Mouse (Mus musculus) ES-E14 (cell line): ENCODE results near the gene Eef1a2. TPM values are rescaled to one million over a fixed set of nuclear protein-coding genes. Genes with fewer than 3 reads are reported as not detected.

Experiments
- DNase-seq: peaks from one replicate; pipeline ENCODE4 v3.0.0-alpha.2; 2013; ENCODE audit warnings: low read depth, low spot score
- H3K27ac ChIP-seq: 2 replicates; pipeline ENCODE4 v1.5.1; 2012; ENCODE audit warnings: low read depth, mild to moderate bottlenecking, low read length, moderate library complexity, mixed read lengths; ENCODE audit not compliant: poor library complexity, insufficient read depth, severe bottlenecking
- H3K36me3 ChIP-seq: 2 replicates; pipeline ENCODE4 v1.6.1; 2012; ENCODE audit warnings: mild to moderate bottlenecking, low read length, moderate library complexity, mixed read lengths; ENCODE audit not compliant: control insufficient read depth, poor library complexity, insufficient read depth, severe bottlenecking
- H3K4me1 ChIP-seq, 2 experiments: fragments of 150-350 bp in 1 of 2; sonication (generic) in 1 of 2; 2 replicates each; pipeline ENCODE4 v1.6.1; 2012; ENCODE audit warnings: low read length in 2 of 2, mild to moderate bottlenecking in 1 of 2, mixed read lengths in 1 of 2; ENCODE audit not compliant: control insufficient read depth in 2 of 2, insufficient read depth in 2 of 2, poor library complexity in 1 of 2
- H3K4me3 ChIP-seq, 2 experiments: fragments of 150-350 bp in 1 of 2; sonication (generic) in 1 of 2; 2 replicates each; pipeline ENCODE4 v1.5.1; 2012; ENCODE audit warnings: low read length in 2 of 2, low read depth in 1 of 2, mild to moderate bottlenecking in 1 of 2, mixed read lengths in 1 of 2; ENCODE audit not compliant: insufficient read depth in 1 of 2, poor library complexity in 1 of 2, severe bottlenecking in 1 of 2
- H3K9ac ChIP-seq: 2 replicates; pipeline ENCODE4 v1.6.1; 2012; ENCODE audit warnings: low read depth, mild to moderate bottlenecking, low read length, mixed read lengths; ENCODE audit not compliant: poor library complexity, insufficient read depth, severe bottlenecking
- H3K9me3 ChIP-seq: fragments of 150-350 bp; sonication (generic); 2 replicates; pipeline ENCODE4 v1.6.1; 2012; ENCODE audit warnings: low read depth, mild to moderate bottlenecking, low read length; ENCODE audit not compliant: control insufficient read depth, insufficient read depth
- CHD2 ChIP-seq: IDR thresholded peaks from 2 replicates; pipeline ENCODE4 v1.6.1; 2014; ENCODE audit warnings: mild to moderate bottlenecking, low read depth, low read length, inconsistent platforms
- HCFC1 ChIP-seq: IDR thresholded peaks from 2 replicates; pipeline ENCODE4 v1.6.1; 2012; ENCODE audit warnings: low read length, inconsistent platforms, borderline replicate concordance; ENCODE audit not compliant: insufficient read depth
- MAFK ChIP-seq: IDR thresholded peaks from 2 replicates; pipeline ENCODE4 v1.6.1; 2014; ENCODE audit warnings: mild to moderate bottlenecking, low read depth, low read length, inconsistent platforms; ENCODE audit not compliant: insufficient read depth
- ZC3H11A ChIP-seq: IDR thresholded peaks from 2 replicates; pipeline ENCODE4 v1.6.1; 2012; ENCODE audit warnings: low read depth, mild to moderate bottlenecking, inconsistent platforms, low read length, borderline replicate concordance
- ZNF384 ChIP-seq: IDR thresholded peaks from 2 replicates; pipeline ENCODE4 v1.6.1; 2012; ENCODE audit warnings: low read depth, low read length, inconsistent platforms
- in situ Hi-C, 2 experiments: fragments of 600-800 bp; cut with MboI; formaldehyde crosslinking; loops; one replicate each; pipeline ENCODE4 v1.15.1; 2025; ENCODE audit warnings: low sequenced_read_pairs in 2 of 2, inconsistent platforms in 1 of 2; ENCODE audit not compliant: unreplicated experiment in 2 of 2
- total RNA-seq: library from RNA; depleted of rRNA; stranded (reverse); fragments of 300-350 nt; gene quantifications from 2 replicates; pipeline ENCODE4 v1.2.3, GENCODE M21; 2012

The Eef1a2 gene
- total RNA-seq, 1 experiment: 0.76 TPM

GRCm38 (mm10) chr2:181116436-181116835 is 40.4 kb downstream of the Eef1a2 start:
- in situ Hi-C loops: no loop called here
- H3K36me3 ChIP-seq: no peaks in the 10 kb centered on the region
- no peak overlapping the region for H3K4me3 ChIP-seq
- no peak overlapping the region for H3K27ac ChIP-seq
- no peaks in the 10 kb centered on the region for H3K9me3 ChIP-seq
- no peak for DNase-seq
- no peak overlapping the region for H3K9ac ChIP-seq
- H3K4me1 ChIP-seq: no peaks in the 10 kb centered on the region
- TF ChIP-seq MAFK (no peak), ZC3H11A (no peak), CHD2 (no peak), ZNF384 (no peak), HCFC1 (no peak)

GRCm38 (mm10) chr2:181115367-181115766 is 41.4 kb downstream of the Eef1a2 start:
- Histone ChIP-seq H3K9me3 (no peaks in the 10 kb centered on the region), H3K4me3 (no peak overlapping the region), H3K36me3 (no peaks in the 10 kb centered on the region), H3K9ac (no peak overlapping the region), H3K4me1 (no peaks in the 10 kb centered on the region), H3K27ac (no peak overlapping the region)
- in situ Hi-C loops: no loop called here
- no peak for DNase-seq
- TF ChIP-seq CHD2 (no peak), HCFC1 (no peak), MAFK (no peak), ZNF384 (no peak), ZC3H11A (no peak)

- no peak overlapping the region for H3K4me3 ChIP-seq
- no peaks in the 10 kb centered on the region for H3K36me3 ChIP-seq
- DNase-seq: no peak
- no peak overlapping the region for H3K27ac ChIP-seq
- in situ Hi-C loops: no loop called here
- H3K4me1 ChIP-seq: no peaks in the 10 kb centered on the region
- TF ChIP-seq ZC3H11A (no peak), CHD2 (no peak), MAFK (no peak), ZNF384 (no peak), HCFC1 (no peak)
- no peak overlapping the region for H3K9ac ChIP-seq
- H3K9me3 ChIP-seq: no peaks in the 10 kb centered on the region
Measured at GRCm38 (mm10) chr2:181113762-181114361, 43.0 kb downstream of the Eef1a2 start.

GRCm38 (mm10) chr2:181111665-181112064 is 45.1 kb downstream of the Eef1a2 start:
- DNase-seq: no peak
- Histone ChIP-seq H3K9ac (no peak overlapping the region), H3K27ac (no peak overlapping the region), H3K9me3 (no peaks in the 10 kb centered on the region), H3K4me3 (no peak overlapping the region), H3K36me3 (no peaks in the 10 kb centered on the region), H3K4me1 (no peaks in the 10 kb centered on the region)
- in situ Hi-C loops: no loop called here
- TF ChIP-seq CHD2: no peak

- Histone ChIP-seq H3K27ac (no peak overlapping the region), H3K9ac (no peak overlapping the region), H3K36me3 (no peaks in the 10 kb centered on the region), H3K4me3 (no peak overlapping the region), H3K4me1 (peaks cover 0 to 3% of the 10 kb centered on the region in 2 experiments; a peak in 1 of 4 replicates), H3K9me3 (no peaks in the 10 kb centered on the region)
- TF ChIP-seq MAFK (no peak), HCFC1 (no peak), ZC3H11A (no peak), CHD2 (no peak), ZNF384 (no peak)
- DNase-seq: no peak
- in situ Hi-C loops: no loop called here
Measured at GRCm38 (mm10) chr2:181104111-181104510, 52.7 kb downstream of the Eef1a2 start.
